Mouse (Mus musculus) adrenal gland, postnatal 4 days (tissue): ENCODE results near the gene Derl2. TPM values are rescaled to one million over a fixed set of nuclear protein-coding genes. Genes with fewer than 3 reads are reported as not detected.

Experiments used
- DNase-seq, 2 experiments: peaks; one replicate each; pipeline ENCODE4 v3.0.0; 2021 to 2022; ENCODE audit warnings: low spot score in 2 of 2, mixed read lengths in 2 of 2
- long read RNA-seq, 2 experiments: library from polyadenylated mRNA; stranded (forward); transcript quantifications; one replicate each; pipeline ENCODE4 v2.0.0; 2021
- total RNA-seq, 2 experiments: library from RNA; stranded (reverse); gene quantifications; 2 replicates each; pipeline ENCODE4 v1.2.3; 2021

Gene Derl2
- 10 to 100 TPM; 43.2 to 44.1 TPM for total RNA-seq
- long read RNA-seq, experiment 1, transcript Derl2-206 (7 exons, 3,666 nt), result major isoform, 45 of 71 reads
- long read RNA-seq, experiment 1, partial matches to known transcripts, result 1 of 71 reads
- long read RNA-seq, experiment 1, other reads (novel, unspliced or antisense), result 25 of 71 reads
- long read RNA-seq, experiment 2, transcript Derl2-206 (7 exons, 3,666 nt), result major isoform, 59 of 72 reads
- long read RNA-seq, experiment 2, partial matches to known transcripts, result 3 of 72 reads
- long read RNA-seq, experiment 2, other reads (novel, unspliced or antisense), result 10 of 72 reads

DNA sequence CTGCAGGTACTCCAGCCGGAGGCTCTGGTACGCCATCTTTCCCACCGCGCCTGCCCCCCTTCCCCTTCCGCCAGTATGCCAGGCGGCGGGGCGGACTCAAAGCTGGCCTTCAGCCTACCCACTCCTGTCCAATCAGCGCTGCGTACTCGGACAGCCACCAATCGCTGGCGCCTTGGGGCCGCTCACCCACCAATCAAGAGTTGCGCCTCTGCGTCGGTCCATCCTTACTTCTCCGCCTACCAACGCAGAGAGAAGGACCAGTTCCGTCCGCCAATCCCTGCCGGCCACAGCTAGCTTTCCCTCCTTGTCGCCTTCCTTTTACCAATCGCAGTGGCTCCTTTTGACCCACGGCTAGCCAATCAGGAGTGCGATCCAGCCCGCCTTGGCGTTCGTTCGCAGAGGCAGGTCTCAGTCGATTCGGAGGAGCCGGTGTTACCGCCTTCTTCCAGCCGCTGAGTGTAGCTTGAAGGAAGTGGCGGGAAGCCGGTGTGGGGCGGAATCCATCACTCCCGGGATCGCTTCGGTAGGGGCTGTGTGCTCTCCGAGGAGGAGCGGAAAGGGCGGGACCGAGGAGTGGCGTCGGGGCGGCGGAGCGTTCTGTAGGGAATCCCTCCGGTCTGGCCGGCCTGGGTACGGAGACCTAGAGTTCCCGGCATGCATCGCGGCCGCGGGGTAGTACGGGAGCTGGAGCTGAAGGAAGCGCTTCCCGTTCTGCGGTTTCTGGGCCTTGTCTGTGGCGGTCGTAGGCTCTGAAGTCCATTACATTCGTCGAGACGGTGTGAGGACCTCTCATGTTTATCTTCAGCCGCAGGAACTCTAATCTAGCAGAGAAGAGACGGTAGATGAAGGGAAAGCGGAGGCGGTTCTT, at the start of gene Derl2, which contains the start of gene Mis12:
TSS of gene Derl2 (minus strand) at position 641 of the 868 bp plus-strand sequence.
TSS of gene Mis12 (plus strand) at position 411 of the 868 bp plus-strand sequence.
- peak; percentile 96 to 97 for DNase-seq

DNA sequence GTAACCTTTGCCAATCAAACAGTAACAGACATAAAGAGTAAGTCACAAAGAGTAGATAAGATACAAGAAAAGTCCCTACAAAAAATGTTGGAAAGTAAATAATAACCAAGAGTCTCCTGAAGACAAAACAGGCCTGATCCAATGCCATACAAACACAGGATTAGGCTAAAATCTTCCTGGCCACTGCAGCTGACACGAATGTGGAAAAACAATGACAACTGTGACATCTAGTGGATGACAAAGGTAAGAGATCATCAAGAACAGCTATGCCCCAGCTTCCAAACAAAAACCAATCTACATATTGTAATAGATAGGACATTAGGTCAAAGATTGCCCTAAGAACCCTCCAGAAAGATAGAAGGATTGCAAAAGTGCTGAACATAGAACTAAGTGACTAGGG, 32.9 kb upstream of the Derl2 start:
- no peak for DNase-seq

DNA sequence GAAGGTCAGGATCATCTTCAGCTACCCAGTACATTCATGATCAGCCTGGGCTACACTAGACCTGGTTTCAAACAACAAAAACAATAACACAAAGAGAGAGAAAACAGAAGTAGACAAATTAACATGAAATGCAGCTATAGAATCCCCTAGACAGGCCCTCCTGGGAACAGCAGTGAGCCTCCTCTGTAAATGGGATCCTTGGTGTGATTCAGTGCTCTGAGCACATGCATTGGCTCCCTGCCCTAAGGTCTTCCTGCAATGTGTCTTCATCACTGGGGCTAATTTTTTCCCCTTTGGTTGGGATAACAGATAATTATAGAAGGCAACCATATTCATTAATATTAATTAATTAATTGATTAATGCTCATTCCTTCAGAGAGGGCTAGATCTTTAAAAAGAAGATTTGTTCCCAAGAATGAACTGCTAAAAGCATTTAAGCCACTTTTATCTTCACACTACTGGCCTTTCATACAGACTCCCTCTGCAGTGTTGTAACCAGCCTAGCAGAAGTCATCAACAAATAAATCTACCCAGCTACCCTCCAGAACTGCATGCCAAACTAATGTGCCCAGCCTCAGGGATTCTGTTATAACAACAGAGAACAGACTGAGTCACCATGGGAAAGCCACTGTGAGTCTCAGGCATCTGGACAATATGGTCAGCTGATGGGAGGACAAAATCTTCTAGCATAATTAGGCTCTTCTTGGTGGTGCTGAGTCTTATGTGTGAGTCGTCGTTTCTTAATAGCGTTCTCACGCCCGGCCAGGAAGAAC, 20.1 kb upstream of the Derl2 start:
- DNase-seq, result no peak

DNA sequence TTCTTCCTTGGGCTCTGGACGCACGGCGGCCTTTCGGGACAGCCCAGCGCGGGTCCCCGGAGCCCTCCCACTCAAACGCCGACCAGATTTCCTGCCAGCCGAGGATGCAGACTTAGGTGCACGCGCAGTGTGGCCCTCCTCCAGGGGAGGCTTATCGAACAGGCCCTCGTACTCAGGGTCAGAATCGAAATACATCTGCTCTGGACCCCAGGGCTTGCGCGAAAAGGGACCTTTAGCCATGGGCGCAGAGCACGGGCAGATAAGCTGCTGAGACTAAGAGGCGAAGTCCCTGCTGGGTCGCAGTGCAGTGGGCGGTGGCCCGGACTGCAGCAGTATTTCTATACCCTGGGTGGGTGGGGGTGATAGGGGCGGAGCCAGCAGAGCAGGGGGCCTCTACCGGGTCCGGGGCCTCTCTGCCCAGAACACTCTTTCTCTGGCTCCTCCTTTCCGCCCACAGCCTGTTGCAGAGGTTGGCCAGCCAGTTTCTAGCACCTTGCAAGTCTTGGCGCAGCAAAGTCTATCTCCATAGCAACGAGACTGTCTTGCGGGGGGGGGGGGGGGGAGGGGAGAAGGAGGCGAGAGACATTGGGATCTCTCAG, 13.6 kb upstream of the Derl2 start, which contains the start of gene 6330403K07Rik:
TSS of gene 6330403K07Rik (minus strand) at position 351 of the 599 bp plus-strand sequence.
- DNase-seq, result no peak

DNA sequence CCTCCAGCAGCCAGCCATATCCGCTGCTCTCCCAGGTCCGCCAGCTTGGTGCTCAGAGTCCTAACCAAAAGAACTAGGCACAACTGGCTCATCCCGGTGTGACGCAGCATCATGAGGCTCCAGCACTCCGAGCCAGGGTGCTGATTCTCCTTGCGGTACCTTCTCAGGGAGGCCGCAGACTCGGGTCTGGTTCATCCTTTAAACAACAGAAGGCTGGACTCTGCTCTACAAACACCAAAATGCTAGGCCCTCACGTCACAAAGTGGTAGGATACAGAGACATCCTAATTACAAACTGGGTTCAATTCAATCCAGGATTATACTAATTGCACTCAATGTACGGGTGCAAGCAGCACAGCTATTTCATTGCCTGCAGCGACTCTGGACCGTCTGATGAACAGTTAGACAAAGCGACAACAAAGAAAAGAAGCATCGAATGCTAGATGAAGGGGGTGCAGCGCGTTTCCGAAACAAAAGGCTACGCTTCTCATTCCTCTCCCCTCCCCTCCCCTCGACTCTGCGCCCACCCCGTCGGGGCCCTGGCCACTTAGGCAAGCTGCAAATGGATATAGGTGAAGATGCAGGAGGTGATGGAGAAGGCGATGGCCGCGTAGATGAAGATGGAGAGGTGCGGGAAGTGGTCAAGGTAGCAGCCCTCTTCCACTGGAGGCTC, 13.0 kb upstream of the Derl2 start:
- DNase-seq, result no peak

DNA sequence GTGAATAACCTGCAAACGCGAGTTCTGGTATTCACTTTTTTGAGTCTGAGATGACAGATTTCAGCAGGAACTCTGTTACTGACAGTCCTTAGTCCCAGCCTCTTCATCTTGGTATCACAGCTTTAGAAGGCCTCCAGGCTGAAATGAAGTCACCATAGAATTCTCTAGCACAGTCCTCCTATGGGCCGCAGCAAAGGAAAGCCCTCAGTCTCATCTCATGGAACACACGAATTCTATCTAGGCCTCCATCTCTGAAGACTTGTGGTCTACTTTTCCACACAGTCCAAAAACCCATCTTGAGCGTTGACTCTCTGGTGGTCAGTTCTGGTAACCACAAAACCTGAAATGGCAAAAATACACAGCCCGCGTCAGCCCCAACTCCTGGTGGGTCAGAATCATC, 12.4 kb upstream of the Derl2 start:
- no peak for DNase-seq

DNA sequence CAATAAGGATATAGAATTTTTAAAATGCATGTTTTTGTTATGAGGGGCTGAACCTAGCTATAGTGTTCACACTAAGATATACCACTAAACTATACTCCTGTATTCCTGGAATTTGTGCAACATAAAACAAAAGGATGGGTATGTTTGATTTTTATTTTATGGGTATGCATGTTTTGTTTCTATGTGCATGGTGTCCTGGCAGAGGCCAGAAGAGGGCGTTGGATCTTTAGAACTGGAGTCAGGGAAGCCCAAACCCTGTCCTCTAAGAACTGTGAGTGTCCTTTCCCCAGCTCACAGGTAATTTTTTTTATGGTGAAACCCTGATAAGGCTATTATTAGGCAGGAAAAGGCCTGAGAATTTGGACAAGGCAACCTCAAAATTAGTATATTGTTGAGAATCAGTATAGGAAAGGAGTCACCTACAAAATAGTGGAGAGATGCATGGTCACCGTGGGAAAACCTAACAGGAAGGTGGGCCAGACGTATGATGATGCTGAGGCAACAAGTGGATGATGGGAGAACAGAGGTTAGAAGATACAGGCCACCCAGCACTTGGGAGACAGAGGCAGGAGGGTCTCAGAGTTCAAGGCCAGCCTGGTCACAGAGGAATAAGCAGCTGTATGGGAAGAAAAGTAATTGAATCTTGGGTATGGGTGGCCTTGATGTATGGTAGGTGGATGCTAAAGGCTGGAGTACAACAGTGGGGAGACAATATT, 9.9 kb upstream of the Derl2 start:
- DNase-seq, result no peak

DNA sequence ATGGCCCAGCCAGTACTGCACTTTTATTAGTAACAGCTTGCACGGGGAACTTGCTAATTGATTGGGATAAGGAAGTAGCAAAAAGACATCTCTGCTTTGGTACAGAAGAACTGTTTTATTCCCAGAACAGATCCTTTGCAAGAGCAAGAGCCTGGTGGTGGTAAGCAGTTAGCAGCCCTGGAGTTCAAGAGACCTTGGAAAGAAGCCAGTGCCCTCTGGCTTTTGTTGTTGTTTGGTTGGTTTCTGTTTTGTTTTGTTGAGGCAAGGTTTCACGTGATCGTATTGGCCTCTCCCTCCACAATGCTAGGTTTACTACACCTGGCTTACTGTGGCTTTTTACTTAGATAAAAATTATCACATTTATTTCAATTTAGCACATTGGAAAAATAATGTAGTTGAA, 8.6 kb upstream of the Derl2 start:
- DNase-seq, result no peak

DNA sequence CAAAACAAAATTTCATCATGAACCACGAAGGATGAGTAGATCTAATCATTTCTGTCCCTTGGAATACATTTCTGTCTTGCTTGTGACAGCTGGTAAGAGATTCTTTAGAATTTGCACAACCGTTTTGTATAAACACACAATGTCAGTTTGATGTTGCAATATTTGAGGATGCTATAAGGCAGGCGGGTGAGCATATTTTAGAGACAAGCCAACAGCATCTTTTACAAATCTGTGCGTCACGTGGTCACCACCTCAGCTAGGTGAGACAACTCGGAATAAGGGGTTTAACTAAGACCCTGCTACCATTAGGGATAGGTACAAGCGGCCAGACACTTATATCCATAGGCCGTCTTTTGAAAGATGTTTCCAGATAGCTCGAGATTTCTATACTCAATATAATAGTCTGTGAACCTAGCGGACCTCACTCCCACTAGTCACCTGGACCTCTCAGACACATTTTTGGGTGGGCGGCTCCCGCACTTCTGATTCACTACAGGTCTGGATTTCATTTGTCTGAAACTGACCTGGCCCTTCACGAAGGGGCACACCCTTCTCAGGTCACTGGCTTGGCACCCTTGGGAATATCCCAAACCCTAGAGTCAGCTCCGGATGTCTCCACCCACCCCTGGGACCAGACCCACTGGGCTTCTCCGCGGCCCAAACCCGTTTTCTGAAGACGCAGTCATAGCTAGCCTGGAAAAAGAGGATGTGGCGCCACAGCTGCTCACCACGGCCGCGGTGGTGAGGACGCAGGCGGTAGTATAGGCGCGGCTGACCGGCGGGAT, 1.0 kb downstream of the Derl2 start:
- no peak for DNase-seq

DNA sequence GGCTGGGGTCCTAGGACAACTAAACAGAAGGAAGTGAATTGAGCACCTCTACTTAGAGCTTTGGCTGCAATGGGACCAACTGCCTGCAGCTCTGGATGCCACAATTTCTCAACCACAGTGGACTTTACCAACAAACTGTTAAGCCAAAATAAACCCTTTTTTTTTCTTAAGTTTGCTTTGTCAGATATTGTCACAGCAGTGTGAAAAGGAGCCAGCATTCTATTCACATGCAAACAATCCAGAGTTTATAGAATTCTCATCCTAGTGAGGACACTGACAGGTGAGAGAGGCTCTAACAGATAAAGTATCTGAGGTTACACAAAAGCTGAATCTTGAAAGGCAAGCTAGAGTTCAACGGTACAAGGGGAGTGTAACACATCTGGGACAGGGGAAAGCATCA, 2.6 kb downstream of the Derl2 start:
- no peak for DNase-seq

DNA sequence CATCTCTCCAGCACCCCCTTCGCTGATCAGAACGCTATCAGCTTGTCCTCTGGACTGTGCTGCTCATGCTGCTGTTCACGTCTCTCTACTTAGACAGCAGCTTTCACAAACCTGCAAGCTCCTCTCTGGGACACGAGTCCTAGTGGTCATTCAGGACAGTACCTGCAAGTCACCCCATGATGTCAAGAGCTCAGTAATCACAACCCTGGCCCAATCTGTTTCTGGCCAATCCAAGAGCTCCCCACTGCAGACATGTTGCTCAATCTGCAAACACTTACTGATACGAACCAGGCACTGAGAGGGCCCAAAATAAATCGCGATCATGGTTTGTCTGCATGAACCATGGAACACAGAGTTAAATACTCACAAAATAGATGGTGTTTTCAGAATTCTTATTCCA, 6.9 kb downstream of the Derl2 start:
- DNase-seq, result no peak

DNA sequence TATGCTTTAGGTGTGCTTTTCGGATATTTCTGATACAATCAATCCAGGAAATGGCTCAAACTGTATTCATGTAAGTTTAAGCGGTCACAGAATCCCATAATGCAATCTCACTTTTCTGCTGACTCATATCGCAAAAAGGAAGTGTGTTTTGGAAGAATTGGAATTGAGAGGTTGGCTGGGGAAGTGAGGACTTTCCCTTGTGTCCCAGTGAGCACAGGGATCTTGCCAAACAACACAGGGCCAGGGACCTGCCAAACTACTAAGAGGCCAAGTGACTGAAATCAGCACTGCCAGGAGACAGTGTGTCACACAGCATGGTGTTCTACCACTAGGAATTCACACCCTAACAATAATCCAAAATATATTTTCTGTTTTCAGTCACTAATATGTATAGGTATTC, 11.3 kb downstream of the Derl2 start:
- DNase-seq, result no peak

DNA sequence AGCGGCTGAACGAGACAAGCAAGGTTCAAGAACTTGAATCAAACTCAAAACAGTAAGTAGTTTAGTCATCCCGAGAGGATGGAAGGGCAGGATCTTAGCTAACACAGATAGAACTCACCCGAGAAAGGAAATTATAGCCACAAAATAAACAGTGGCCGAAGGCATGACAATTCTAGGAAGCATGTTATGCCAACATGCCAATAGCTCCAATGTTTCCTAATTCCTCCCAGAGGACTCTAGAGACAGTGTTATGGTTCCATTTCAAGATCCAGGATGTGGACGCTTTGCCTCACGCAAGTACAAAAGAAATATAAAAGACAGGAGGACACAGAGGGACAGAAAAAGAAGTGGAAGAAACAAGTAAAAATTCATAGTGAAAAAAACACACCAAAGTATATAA, 11.8 kb downstream of the Derl2 start:
- DNase-seq, result no peak

DNA sequence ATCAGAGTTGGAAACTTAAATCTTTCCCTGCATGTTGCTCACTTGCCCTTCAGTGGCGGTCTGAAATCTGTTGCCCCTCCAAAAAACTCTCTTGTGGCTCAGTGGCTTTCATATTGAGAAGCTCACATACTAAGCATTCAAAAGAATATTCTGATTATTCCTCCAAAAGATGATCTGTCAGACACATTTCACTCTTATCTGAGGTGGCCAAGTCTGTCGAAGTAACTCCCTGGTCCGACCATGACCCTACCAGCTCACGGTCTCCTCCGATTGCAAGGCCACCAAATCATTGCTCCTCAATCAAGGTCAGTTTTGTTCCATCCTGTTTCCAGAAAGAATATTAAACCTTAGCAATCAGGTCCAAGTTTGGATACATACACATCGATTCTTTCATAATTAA, 12.6 kb downstream of the Derl2 start:
- no peak for DNase-seq

DNA sequence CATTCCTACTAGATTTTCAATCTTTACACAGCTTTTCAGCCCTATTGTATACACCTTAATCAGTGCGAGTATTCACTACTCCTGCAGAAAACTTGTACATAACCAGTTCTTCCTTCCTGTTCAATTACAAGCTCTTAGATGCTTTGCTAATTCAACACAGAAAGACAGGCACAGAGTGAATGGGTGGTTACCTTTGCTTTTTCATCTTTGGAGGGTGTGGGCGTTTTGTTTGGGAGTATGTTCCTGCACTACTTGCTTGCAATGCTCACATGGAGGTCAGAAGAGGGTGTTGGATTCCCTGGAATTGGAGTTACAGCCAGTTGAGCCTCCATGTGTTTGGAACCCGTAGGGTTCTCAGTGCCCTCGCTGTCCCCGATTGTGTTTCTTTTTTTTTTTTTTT, 14.6 kb downstream of the Derl2 start:
- DNase-seq, result no peak

DNA sequence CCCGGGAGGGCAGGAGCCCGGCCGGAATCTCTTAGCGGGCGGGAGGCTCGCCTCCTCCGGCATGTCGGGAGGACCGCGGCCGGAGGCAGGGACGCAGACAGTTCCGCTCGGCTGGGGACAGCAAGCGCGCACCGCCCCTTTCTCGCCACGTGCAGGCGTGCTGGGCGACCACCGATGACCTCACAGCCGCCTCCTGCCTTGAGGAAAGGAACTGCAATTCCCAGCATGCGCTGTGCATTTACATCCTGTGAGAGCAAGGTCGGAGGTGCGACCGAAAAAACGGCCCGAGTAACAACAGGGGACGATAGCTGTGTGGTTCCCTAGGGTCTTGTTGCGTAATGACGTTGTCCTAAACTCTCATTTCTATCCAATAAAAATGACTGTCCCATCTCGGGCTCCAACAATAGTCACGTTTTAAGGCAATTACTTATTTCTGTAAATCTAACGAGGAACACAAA, 15.3 kb downstream of the Derl2 start, which contains the start of gene Dhx33:
TSS of gene Dhx33 (minus strand) at position 122 of the 458 bp plus-strand sequence.
- peak; percentile 89 to 93 for DNase-seq

DNA sequence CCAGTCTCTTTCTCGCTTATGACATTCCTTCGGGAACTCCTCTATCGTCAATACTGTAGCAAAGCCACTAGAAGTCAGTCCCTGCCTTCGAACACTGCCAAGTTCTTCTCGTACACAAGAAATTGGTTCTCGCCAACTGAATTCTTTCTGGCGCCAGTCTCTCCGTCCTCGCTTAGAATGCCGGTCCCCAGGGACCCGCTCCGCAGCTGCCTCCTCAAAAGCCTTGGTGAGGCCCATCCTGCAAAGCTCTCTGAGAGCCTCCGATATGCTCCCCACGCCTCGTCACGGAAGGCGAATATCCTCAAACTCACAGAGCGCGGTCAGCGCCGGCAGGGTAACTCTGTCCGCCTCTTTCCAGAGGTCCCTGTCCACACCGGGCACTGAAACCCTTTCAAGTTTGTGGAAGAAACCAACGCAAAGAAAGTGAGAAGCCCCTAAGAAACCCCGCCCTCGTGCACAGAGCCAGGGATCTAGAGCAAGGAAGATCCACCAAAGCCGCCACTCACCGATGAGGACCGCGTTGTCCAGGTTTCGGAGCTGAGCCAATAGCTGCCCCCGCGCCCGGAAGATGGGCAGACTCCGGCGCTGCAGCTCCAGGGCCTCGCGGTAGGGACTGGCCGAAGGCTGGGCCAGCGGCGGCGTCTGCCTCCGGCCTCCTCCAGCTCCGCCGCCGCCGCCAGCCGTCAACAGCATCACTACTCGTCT, 15.9 kb downstream of the Derl2 start:
- peak in 1 of 2 experiments; percentile 36 for DNase-seq

DNA sequence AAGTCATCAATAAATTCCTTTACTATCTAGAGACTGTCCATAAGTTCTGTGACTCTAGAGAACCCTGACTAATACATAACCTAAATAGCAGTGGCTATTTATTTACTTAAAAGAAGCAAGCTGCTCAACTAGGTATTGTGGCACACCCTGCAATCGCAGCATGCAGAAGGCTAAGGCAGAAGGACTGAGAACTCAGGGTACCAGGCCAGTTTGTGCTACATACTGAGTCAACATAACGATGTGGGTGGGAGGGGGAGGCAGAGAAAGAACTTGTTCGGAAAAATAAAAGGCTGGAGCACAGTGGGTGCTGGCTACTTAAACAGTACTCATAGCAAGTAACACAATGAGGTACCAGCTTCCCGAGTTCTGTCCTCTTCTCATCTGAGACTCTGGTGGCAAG, 18.5 kb downstream of the Derl2 start:
- no peak for DNase-seq
